Mouse (Mus musculus) ES-Bruce4 (cell line): ENCODE measurements around the gene Fam92b. TPM values are rescaled to one million over a fixed set of nuclear protein-coding genes. Genes with fewer than 3 reads are reported as not detected.

Experiments
- H3K27ac ChIP-seq: 2 replicates; pipeline ENCODE4 v1.5.1; 2012; ENCODE audit warnings: low read length, inconsistent platforms; ENCODE audit not compliant: insufficient read depth
- H3K27me3 ChIP-seq: 2 replicates; pipeline ENCODE4 v1.6.1; 2012; ENCODE audit warnings: mild to moderate bottlenecking, low read length, inconsistent platforms; ENCODE audit not compliant: control insufficient read depth, poor library complexity, insufficient read depth, severe bottlenecking
- H3K36me3 ChIP-seq: 2 replicates; pipeline ENCODE4 v1.6.1; 2012; ENCODE audit warnings: inconsistent platforms, mild to moderate bottlenecking, low read length, moderate library complexity; ENCODE audit not compliant: control insufficient read depth, poor library complexity, insufficient read depth, severe bottlenecking
- H3K4me1 ChIP-seq: one replicate; pipeline ENCODE4 v1.8.1; 2011; ENCODE audit warnings: low read length; ENCODE audit not compliant: control insufficient read depth, insufficient read depth
- H3K4me3 ChIP-seq: 2 replicates; pipeline ENCODE4 v1.5.1; 2011; ENCODE audit warnings: low read depth, mild to moderate bottlenecking, low read length
- H3K9ac ChIP-seq: 2 replicates; pipeline ENCODE4 v1.6.1; 2012; ENCODE audit warnings: low read depth, mild to moderate bottlenecking, inconsistent platforms; ENCODE audit not compliant: poor library complexity, severe bottlenecking
- H3K9me3 ChIP-seq: replicated peaks from 2 replicates; pipeline ENCODE4 v1.6.1; 2012; ENCODE audit warnings: mild to moderate bottlenecking, low read length, inconsistent platforms; ENCODE audit not compliant: control insufficient read depth, poor library complexity, insufficient read depth, severe bottlenecking
- CTCF ChIP-seq: IDR thresholded peaks from one replicate; pipeline ENCODE4 v1.8.1; 2011; ENCODE audit warnings: low read depth, low read length
- EP300 ChIP-seq: IDR thresholded peaks from 2 replicates; pipeline ENCODE4 v1.6.1; 2011; ENCODE audit warnings: low read depth, low read length; ENCODE audit not compliant: insufficient read depth
- POLR2A ChIP-seq: IDR thresholded peaks from one replicate; pipeline ENCODE4 v1.8.1; 2011; ENCODE audit warnings: low read length; ENCODE audit not compliant: insufficient read depth
- polyA plus RNA-seq: library from polyadenylated mRNA; stranded (reverse); fragments of >200 nt; gene quantifications from 2 replicates; pipeline ENCODE4 v1.2.4, GENCODE M21; 2011; ENCODE audit warnings: low read depth; ENCODE audit not compliant: missing spikeins, insufficient read depth, insufficient read length

The Fam92b gene
- polyA plus RNA-seq, 1 experiment: not detected

DNA sequence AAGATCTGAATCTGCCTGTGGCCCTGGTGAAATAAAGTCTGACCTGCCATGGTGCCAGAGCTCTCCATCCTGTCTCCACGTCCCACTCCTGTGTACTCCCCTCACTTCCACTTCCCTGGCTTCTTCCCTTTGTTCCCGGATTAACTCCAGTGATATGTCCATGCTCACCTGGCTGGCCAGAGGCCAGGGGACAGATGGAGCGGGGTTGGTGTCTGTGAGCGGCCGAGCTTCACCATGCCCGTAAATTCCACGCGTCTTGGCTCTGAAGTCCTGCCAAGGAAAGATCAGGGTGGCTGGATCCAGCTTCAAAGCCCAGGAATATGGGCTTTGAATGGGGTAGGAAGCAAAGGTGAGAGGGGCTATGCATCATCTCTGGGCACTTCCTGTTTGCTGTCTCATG, 10.1 kb downstream of the Fam92b start:
- no peak for TF ChIP-seq POLR2A
- no peak for TF ChIP-seq EP300
- no peak for TF ChIP-seq CTCF
- Histone ChIP-seq H3K9ac (no peak overlapping the region), H3K36me3 (no peaks in the 10 kb centered on the region), H3K4me3 (no peak overlapping the region), H3K27me3 (no peaks in the 10 kb centered on the region), H3K27ac (no peak overlapping the region), H3K4me1 (no peaks in the 10 kb centered on the region), H3K9me3 (no peaks in the 10 kb centered on the region)

DNA sequence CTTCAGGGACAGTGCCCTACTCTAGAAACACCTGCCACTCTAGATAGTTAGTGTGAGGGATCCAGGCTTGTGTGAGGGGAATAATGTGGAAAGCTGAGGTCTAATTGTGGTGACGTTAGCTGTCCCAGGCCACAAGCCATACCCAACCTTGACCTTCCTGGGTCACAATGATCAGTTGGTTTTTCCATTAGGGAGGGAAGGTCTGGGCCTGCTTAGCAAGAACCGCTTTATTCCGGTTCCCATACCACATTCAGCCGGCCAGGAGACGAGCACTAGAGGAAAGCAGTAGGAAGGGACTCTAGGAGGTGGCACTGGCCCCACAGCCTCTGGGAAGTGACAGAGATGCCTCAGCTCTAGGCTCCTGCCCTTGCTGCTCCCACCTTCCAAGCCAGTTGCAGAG, 13.2 kb downstream of the Fam92b start:
- no peaks in the 10 kb centered on the region for H3K36me3 ChIP-seq
- H3K9ac ChIP-seq: no peak overlapping the region
- H3K4me1 ChIP-seq: no peaks in the 10 kb centered on the region
- H3K27me3 ChIP-seq: no peaks in the 10 kb centered on the region
- TF ChIP-seq POLR2A (no peak), CTCF (no peak), EP300 (no peak)
- H3K27ac ChIP-seq: no peak overlapping the region
- H3K4me3 ChIP-seq: no peak overlapping the region
- H3K9me3 ChIP-seq: no peaks in the 10 kb centered on the region

DNA sequence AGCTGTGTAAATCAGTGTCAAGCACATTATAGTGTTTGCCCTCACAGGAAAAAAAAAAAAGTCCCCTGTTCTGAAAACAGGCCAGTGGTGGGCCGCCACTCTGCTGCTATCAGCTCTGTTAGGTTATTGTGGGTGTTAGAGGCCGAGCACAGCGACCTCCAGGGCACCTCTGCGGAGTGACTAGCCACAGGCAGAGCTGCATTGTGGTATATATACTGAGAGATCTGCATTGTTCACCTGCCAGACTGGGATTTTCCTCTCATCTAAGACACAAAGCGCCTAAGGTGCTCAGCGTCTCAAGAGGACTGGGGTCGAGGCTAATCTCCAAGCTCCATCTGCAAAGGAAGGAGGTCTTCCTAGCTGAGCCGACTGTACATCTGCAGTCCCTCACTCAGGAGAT, 13.9 kb downstream of the Fam92b start:
- Histone ChIP-seq H3K27me3 (no peaks in the 10 kb centered on the region), H3K4me3 (no peak overlapping the region), H3K36me3 (no peaks in the 10 kb centered on the region), H3K27ac (no peak overlapping the region), H3K9ac (no peak overlapping the region), H3K4me1 (no peaks in the 10 kb centered on the region), H3K9me3 (no peaks in the 10 kb centered on the region)
- TF ChIP-seq CTCF: no peak
- TF ChIP-seq POLR2A: no peak
- TF ChIP-seq EP300: no peak

DNA sequence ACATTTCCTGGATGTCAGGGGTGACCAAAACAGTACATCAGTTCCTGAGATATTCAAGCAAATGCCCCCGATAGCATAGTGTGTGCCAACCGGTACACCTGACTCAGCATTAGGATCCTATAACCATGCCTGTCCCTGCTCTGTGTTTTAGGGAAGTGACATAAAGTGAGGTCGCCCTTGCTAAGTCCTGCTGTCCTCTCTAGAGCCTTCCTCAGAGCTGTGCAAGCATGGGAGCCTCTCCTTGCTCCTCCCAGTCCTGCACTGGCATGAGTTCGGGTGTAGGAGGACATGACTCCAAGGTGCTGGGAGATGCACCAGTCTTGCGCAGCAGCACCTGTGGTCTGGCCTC, 14.9 kb downstream of the Fam92b start:
- no peaks in the 10 kb centered on the region for H3K36me3 ChIP-seq
- no peaks in the 10 kb centered on the region for H3K27me3 ChIP-seq
- H3K4me3 ChIP-seq: no peak overlapping the region
- H3K9ac ChIP-seq: no peak overlapping the region
- no peak overlapping the region for H3K27ac ChIP-seq
- TF ChIP-seq POLR2A: no peak
- TF ChIP-seq EP300: no peak
- TF ChIP-seq CTCF: no peak
- H3K4me1 ChIP-seq: no peaks in the 10 kb centered on the region
- no peaks in the 10 kb centered on the region for H3K9me3 ChIP-seq

DNA sequence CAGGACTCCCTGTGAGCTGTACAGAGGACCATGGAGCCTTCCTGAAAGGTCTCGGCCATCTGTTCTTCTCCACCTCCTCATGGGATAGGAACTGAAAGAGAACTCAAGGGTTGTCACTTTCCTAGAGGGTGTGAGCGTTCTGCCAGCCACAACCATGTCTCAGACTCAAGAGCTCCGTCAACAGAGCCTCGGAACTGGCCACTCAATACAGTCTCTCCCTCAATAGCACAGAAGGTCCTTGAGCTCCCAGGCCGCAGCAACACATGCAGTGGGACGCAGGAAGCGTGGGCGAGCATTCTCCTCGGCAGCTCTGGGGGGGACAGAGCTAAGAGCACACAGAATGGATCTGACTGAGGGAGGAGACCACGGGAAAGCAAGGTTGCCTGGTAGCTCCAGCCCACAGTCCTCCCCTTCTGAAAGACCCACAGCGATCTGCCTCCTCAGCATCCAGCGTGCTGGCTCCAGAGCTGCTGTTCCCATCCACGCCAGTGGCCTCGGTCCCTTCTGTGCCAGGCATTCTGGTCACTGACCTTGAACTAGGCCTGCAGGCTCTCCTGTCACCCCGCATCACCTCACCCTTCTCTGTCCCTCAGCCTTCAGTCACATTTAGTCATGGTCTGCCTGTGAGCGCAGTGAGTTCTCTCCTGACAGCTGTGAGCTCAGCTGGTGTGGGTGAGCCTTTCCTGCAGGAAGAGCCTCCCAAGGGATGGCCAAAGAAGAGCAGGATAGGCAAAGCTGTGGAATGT, 15.4 kb downstream of the Fam92b start:
- no peak overlapping the region for H3K4me3 ChIP-seq
- H3K36me3 ChIP-seq: no peaks in the 10 kb centered on the region
- TF ChIP-seq CTCF (no peak), POLR2A (no peak), EP300 (no peak)
- H3K9ac ChIP-seq: no peak overlapping the region
- no peaks in the 10 kb centered on the region for H3K27me3 ChIP-seq
- H3K9me3 ChIP-seq: no peaks in the 10 kb centered on the region
- H3K27ac ChIP-seq: no peak overlapping the region
- H3K4me1 ChIP-seq: no peaks in the 10 kb centered on the region

DNA sequence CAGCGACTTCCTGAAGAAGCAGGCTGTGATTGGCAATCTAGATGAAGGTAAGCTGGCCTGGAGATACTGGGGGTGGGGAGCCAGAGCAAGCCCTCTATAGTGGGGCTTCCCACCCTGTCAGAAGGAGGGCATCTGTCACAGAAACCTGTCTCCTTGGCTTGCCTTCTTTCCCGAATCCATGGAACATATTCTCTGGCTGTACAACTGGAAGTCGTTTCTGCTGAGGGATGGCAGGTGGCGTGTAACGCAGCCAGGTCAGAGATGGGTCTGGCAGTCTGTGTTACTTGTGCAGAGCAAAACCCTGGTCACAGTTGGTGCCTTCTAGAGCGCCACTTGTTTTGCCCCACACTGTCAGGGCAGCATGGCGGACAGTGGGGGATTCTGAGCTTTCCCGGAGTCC, 16.9 kb downstream of the Fam92b start:
- Histone ChIP-seq H3K27me3 (no peaks in the 10 kb centered on the region), H3K4me3 (no peak overlapping the region), H3K9me3 (no peaks in the 10 kb centered on the region), H3K36me3 (no peaks in the 10 kb centered on the region), H3K9ac (no peak overlapping the region), H3K4me1 (no peaks in the 10 kb centered on the region), H3K27ac (no peak overlapping the region)
- TF ChIP-seq EP300: no peak
- no peak for TF ChIP-seq CTCF
- no peak for TF ChIP-seq POLR2A
